Mouse (Mus musculus) heart, adult 2 months (tissue): ENCODE measurements at regions not wholly inside any gene's neighbourhood (a gene's known extent, or its start where the extent isn't known, plus 50 kb on each side); places are given as distances from the start of the nearest gene placed in this dataset.

Source experiments
- CTCF ChIP-seq: fragments of 200-600 bp; IDR thresholded peaks from 2 replicates; pipeline ENCODE4 v1.8.1; 2022; ENCODE audit warnings: antibody characterized with exemption, mild to moderate bottlenecking, moderate library complexity
- EP300 ChIP-seq: fragments of 200-500 bp; IDR thresholded peaks from 2 replicates; pipeline ENCODE4 v1.6.1; 2011; ENCODE audit warnings: low read depth, low read length, control low read depth; ENCODE audit not compliant: insufficient read depth
- POLR2A ChIP-seq: fragments of 200-500 bp; IDR thresholded peaks from 2 replicates; pipeline ENCODE4 v1.6.1; 2011; ENCODE audit warnings: mild to moderate bottlenecking, low read depth, low read length, control low read depth; ENCODE audit not compliant: insufficient read depth

GRCm38 (mm10) chr13:51957101-51957500 is 110.6 kb downstream of the Gadd45g start:
- no peak for TF ChIP-seq EP300
- TF ChIP-seq POLR2A = no peak
- TF ChIP-seq CTCF = no peak
